Mouse (Mus musculus) intestine, embryonic 14.5 days (tissue): Measurements from ENCODE around the gene Dock8. TPM values are rescaled to one million over a fixed set of nuclear protein-coding genes. Genes with fewer than 3 reads are reported as not detected.
"Not testable (repeated sequence)": the region's sequence is repeated elsewhere in the genome, so short reads cannot be mapped to it uniquely, and the experiment has no call there.

Experiments used
- ATAC-seq: fragments of 200-750 bp; cut with Nextera tagmentation; replicated peaks from 2 replicates; pipeline ENCODE4 v1.8.0; 2017; ENCODE audit warnings: low read depth, moderate number of reproducible peaks, moderate TSS enrichment, moderate library complexity; ENCODE audit not compliant: low FRiP score, low TSS enrichment
- DNase-seq: peaks from one replicate; pipeline ENCODE4 v3.0.0-alpha.2; 2018; ENCODE audit warnings: low spot score
- H3K27ac ChIP-seq: fragments of 300-500 bp; sonication (generic); 2 replicates; pipeline ENCODE4 v1.5.1; 2014; ENCODE audit warnings: low read depth, mild to moderate bottlenecking, control low read depth
- H3K27me3 ChIP-seq: fragments of 300-500 bp; sonication (generic); replicated peaks from 2 replicates; pipeline ENCODE4 v1.6.1; 2014; ENCODE audit warnings: low read length, control low read depth; ENCODE audit not compliant: control insufficient read depth, insufficient read depth
- H3K36me3 ChIP-seq: fragments of 300-500 bp; sonication (generic); 2 replicates; pipeline ENCODE4 v1.6.1; 2014; ENCODE audit warnings: low read length, control low read depth; ENCODE audit not compliant: control insufficient read depth, insufficient read depth
- H3K4me1 ChIP-seq: fragments of 300-500 bp; sonication (generic); replicated peaks from 2 replicates; pipeline ENCODE4 v1.6.1; 2014; ENCODE audit warnings: low read length, control low read depth, mixed read lengths; ENCODE audit not compliant: control insufficient read depth, insufficient read depth
- H3K4me2 ChIP-seq: fragments of 300-500 bp; sonication (generic); 2 replicates; pipeline ENCODE4 v1.6.1; 2014; ENCODE audit warnings: low read length
- H3K4me3 ChIP-seq: fragments of 300-500 bp; sonication (generic); 2 replicates; pipeline ENCODE4 v1.5.1; 2014; ENCODE audit warnings: low read depth, low read length, control low read depth, mixed read lengths
- H3K9ac ChIP-seq: fragments of 300-500 bp; sonication (generic); 2 replicates; pipeline ENCODE4 v1.6.1; 2014; ENCODE audit warnings: mild to moderate bottlenecking, low read length
- H3K9me3 ChIP-seq: fragments of 300-500 bp; sonication (generic); 2 replicates; pipeline ENCODE4 v1.6.1; 2016; ENCODE audit warnings: low read length, control low read depth; ENCODE audit not compliant: control insufficient read depth
- WGBS: fragments of 180-500 bp; shearing (Covaris S2); extraction: QIAGEN DNeasy Blood & Tissue Kit; methylation state at CpG from one replicate; pipeline ENCODE4 v1.1.7; 2014; 5-methylcytosine and 5-hydroxymethylcytosine counted together
- polyA plus RNA-seq: library from polyadenylated mRNA; unstranded; fragments of >200 nt; fragmentation: Nextera tagmentation; extraction: Ambion mirVana; gene quantifications from 2 replicates; pipeline ENCODE4 v1.2.1, GENCODE M21; 2014

Gene Dock8
- polyA plus RNA-seq, 1 experiment from 2014 or later: 4.5 TPM

GRCm38 (mm10) chr19:25006686-25007085 is 7.4 kb downstream of the Dock8 start:
- Histone ChIP-seq H3K4me1 (no peaks in the 10 kb centered on the region; the same call in 1 of the 2 replicates), H3K4me3 (no peak overlapping the region), H3K4me2 (no peak overlapping the region), H3K9me3 (no peaks in the 10 kb centered on the region), H3K9ac (no peak overlapping the region), H3K36me3 (no peaks in the 10 kb centered on the region), H3K27ac (no peak overlapping the region), H3K27me3 (0 out of 2 replicates have a peak, but pooled peaks cover 2% of the 10 kb centered on the region)
- ATAC-seq (no peak), DNase-seq (no peak)
- 65% methylated on average over 1 of the region's 1 CpGs for WGBS

DNA sequence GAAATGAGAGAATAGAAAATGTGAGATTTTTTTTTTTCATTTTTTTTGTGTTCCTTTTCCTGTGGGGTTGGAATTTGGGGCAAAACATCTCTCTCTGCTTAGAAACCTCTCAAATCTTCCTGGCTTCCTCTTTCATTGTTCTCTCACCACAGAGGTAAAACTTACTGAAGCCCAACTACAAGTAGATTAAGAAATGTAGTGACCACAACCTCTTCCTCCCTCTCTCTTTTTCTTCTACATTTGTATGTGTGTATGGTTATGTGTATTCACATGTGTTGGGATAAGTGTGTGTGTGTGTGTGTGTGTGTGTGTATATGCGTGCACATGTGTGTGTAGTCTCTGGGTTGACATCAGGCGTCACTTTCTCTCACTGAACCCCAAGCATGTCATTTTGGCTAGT is 9.2 kb downstream of the Dock8 start:
- Histone ChIP-seq H3K9me3 (no peaks in the 10 kb centered on the region), H3K36me3 (no peaks in the 10 kb centered on the region), H3K4me1 (no peaks in the 10 kb centered on the region; the same call in 1 of the 2 replicates), H3K27ac (no peak overlapping the region), H3K4me3 (no peak overlapping the region), H3K27me3 (0 out of 2 replicates have a peak, but pooled peaks cover 4% of the 10 kb centered on the region), H3K4me2 (no peak overlapping the region), H3K9ac (no peak overlapping the region)
- ATAC-seq: no peak
- WGBS: 78% methylated on average over 2 of the region's 2 CpGs
- no peak for DNase-seq

DNA sequence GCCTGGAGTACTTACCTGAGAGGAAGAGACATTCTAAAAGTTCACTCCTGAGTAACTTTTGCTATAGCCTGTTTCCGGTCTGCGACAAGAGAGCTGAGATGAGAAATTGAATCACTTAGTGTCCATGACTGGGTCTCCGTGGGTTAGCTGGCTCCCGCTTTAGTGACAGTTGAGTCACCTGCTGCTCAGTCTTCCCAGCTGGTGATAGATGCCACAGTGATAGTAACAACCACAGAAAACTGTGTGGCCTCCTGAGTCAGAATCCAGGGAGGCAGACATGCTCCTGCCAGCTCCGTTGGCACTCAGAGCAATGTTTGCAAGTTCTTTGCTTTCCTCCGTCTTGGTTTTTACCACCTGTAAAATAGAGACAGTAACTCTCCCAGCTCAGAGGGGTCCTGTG is 23.4 kb downstream of the Dock8 start:
- Histone ChIP-seq H3K27ac (no peak overlapping the region), H3K4me3 (no peak overlapping the region), H3K9me3 (no peaks in the 10 kb centered on the region), H3K36me3 (no peaks in the 10 kb centered on the region), H3K27me3 (no peaks in the 10 kb centered on the region), H3K4me2 (no peak overlapping the region), H3K4me1 (no peaks in the 10 kb centered on the region), H3K9ac (no peak overlapping the region)
- 89% methylated on average over 6 of the region's 6 CpGs for WGBS
- DNase-seq (no peak), ATAC-seq (no peak)

GRCm38 (mm10) chr19:25031765-25032164 is 32.4 kb downstream of the Dock8 start:
- Histone ChIP-seq H3K4me2 (no peak overlapping the region), H3K4me1 (no peaks in the 10 kb centered on the region), H3K27me3 (no peaks in the 10 kb centered on the region), H3K4me3 (no peak overlapping the region), H3K36me3 (no peaks in the 10 kb centered on the region), H3K9me3 (no peaks in the 10 kb centered on the region), H3K27ac (no peak overlapping the region), H3K9ac (no peak overlapping the region)
- 79% methylated on average over 4 of the region's 4 CpGs for WGBS
- ATAC-seq (no peak), DNase-seq (no peak)

- H3K36me3 ChIP-seq, H3K4me2 ChIP-seq, H3K9me3 ChIP-seq, DNase-seq, H3K9ac ChIP-seq, ATAC-seq, H3K27me3 ChIP-seq, H3K4me1 ChIP-seq, H3K27ac ChIP-seq, H3K4me3 ChIP-seq: not testable (repeated sequence)
- 81% methylated on average over 5 of the region's 18 CpGs for WGBS
These were observed 33.7 kb downstream of the Dock8 start for GRCm38 (mm10) chr19:25033008-25033407.

DNA sequence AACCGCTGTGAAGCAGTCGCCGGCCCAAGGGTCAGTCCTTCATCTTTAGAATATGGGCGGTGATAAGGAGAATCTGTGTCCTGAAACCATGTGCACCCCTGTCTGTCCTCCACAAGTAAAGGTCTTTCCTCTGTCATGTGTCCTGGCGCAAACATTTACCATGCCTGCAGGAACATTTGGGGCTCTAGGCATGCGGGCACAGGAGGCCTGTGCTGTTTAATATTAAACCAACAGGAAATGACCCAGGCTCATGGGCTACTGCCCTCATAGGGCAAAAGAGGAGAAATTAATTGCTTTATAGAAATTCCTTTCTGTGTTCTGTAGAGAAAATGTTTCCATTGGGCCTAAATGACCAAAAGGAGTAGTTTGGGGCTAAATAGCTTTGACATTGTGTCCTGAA is 36.5 kb downstream of the Dock8 start:
- Histone ChIP-seq H3K9ac (no peak overlapping the region), H3K9me3 (no peaks in the 10 kb centered on the region), H3K27ac (no peak overlapping the region), H3K27me3 (no peaks in the 10 kb centered on the region), H3K4me3 (no peak overlapping the region), H3K4me2 (no peak overlapping the region), H3K4me1 (no peaks in the 10 kb centered on the region; the same call in 1 of the 2 replicates), H3K36me3 (no peaks in the 10 kb centered on the region)
- 80% methylated on average over 6 of the region's 6 CpGs for WGBS
- ATAC-seq (no peak), DNase-seq (no peak)

DNA sequence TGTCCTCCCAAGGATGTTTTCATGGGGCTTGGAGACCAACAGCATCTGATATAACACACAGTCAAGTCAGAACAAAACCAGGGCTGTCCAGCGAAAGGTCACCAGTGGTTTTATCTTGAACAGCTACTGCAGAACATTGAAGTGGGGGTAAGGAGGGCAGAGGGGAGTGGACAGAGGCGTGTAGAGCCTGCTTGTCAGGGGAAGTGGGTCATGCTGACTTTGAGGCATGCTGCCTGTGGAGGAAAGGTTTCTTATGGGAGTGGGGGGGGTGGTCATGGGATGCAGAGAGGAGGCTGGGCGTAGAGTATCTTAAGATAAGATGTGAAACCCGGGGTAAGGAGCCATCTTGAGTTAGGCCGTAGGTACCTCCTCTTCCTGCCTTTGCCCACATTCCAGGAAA is 37.5 kb downstream of the Dock8 start:
- no peaks in the 10 kb centered on the region; the same call in 1 of the 2 replicates for H3K4me1 ChIP-seq
- no peaks in the 10 kb centered on the region for H3K9me3 ChIP-seq
- no peak overlapping the region for H3K27ac ChIP-seq
- WGBS: 77% methylated on average over 5 of the region's 5 CpGs
- ATAC-seq (no peak), DNase-seq (no peak)
- no peaks in the 10 kb centered on the region for H3K27me3 ChIP-seq
- no peak overlapping the region for H3K4me3 ChIP-seq
- no peak overlapping the region for H3K9ac ChIP-seq
- H3K36me3 ChIP-seq: no peaks in the 10 kb centered on the region
- H3K4me2 ChIP-seq: no peak overlapping the region

GRCm38 (mm10) chr19:25037249-25037648 is 37.9 kb downstream of the Dock8 start:
- Histone ChIP-seq H3K4me2 (no peak overlapping the region), H3K9me3 (no peaks in the 10 kb centered on the region), H3K4me3 (no peak overlapping the region), H3K4me1 (no peaks in the 10 kb centered on the region; the same call in 1 of the 2 replicates), H3K9ac (no peak overlapping the region), H3K27me3 (no peaks in the 10 kb centered on the region), H3K36me3 (no peaks in the 10 kb centered on the region), H3K27ac (no peak overlapping the region)
- DNase-seq: no peak
- 82% methylated on average over 4 of the region's 4 CpGs for WGBS
- no peak for ATAC-seq

GRCm38 (mm10) chr19:25038293-25038692 is 39.0 kb downstream of the Dock8 start:
- ATAC-seq (no peak), DNase-seq (no peak)
- Histone ChIP-seq H3K4me2 (no peak overlapping the region), H3K36me3 (no peaks in the 10 kb centered on the region), H3K27ac (no peak overlapping the region), H3K9ac (no peak overlapping the region), H3K9me3 (no peaks in the 10 kb centered on the region), H3K4me3 (no peak overlapping the region), H3K4me1 (no peaks in the 10 kb centered on the region; the same call in 1 of the 2 replicates), H3K27me3 (no peaks in the 10 kb centered on the region)
- 42% methylated on average over 6 of the region's 6 CpGs for WGBS
